Mouse (Mus musculus) lung, postnatal 0 days (tissue): ENCODE data around the gene Rab5c.

ENCODE experiments used
- CTCF ChIP-seq: IDR thresholded peaks from 2 replicates; pipeline ENCODE4 v1.5.1; 2016; ENCODE audit warnings: antibody characterized with exemption, mild to moderate bottlenecking
- EP300 ChIP-seq: IDR thresholded peaks from 2 replicates; pipeline ENCODE4 v1.6.1; 2016; ENCODE audit warnings: antibody characterized with exemption, mild to moderate bottlenecking, control low read depth

DNA sequence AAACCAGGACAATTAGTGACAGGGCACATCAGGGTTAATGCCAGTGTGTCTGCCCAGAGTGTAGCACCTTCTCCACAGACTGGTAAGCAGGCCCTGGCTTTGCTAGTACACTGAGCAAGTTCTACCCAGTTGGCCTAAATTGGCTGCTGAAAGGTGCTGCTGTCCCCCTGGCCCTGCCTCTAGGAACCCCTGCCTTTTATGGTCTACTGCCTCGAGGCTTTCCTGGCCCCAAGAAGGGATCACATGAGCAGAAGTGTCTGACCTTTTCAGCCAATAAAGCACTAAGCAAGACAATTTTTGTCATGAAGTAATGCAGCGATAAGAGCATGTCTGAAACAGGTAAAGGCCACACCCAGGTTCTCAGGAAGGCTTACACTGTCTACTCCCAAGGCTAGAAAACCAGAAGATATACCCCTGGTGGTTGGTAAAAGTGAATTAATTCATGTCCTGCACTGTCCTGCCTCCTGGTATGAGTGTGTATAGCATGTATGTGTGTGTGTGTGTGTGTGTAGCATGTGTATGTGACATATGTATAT, 15.5 kb downstream of the Rab5c start:
- TF ChIP-seq CTCF: no peak
- TF ChIP-seq EP300: no peak
